Mouse (Mus musculus): ENCODE measurements around the gene Adam21.

DNA sequence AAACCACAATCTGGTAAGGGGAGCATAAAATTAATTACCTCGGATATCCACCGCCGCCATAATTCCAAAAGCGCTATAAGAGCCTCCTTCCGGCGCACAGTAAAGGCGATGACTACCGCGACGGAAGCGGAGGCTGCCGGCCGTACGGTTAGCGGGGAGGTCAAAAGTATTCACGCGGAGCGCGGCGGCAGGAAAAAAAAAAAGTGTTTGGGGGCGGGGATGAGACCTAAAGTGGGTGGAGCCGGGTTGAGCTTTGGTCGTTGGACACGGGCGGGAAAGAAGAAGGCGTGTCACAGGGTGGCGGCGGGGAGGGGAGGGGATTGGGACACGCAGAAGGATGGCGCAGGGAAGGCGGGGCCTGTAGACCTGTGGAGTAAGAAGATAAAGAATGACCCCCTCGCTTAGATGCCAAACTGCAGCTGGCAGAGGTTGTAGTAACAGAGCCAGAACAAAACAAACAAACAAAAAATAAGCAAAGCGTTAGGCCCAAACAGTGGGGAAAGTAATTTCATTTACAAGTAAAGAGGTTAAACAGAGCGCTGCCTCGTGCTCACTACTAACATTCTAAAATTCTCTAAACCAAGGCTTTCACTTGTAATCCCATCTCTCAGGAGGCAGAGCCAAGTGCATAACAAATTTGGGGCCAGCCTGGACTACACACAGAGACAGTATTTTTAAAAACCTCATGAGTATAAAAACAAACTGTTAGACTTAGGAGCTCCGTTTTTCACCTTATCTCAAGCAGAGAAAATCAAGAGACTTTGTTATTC, 26.8 kb upstream of the Adam21 start, which contains the start of gene Med6:
- TF ChIP-seq CTCF (IDR thresholded peaks at IDR 0.05; ENCODE audit: extremely low read depth, insufficient read depth, low read length) (no peak), POLR2A (IDR thresholded peaks at IDR 0.05; ENCODE audit: extremely low read depth, insufficient read depth, low read length) (no peak)
